In genomic region chr13:97182821-97183220, GRCm38 (mm10) we compare ENCODE assay signal across 28 mouse cellular contexts. TPM values are rescaled to one million over a fixed set of nuclear protein-coding genes. Genes with fewer than 3 reads are reported as not detected.
DNase-seq lines count a peak whose midpoint lies in the region; ATAC-seq and TF ChIP-seq lines count a peak whose summit lies in the region.
"Had no signal": no experiment of that assay in that cellular context is flagged by ENCODE, and none has a peak within 500 bp of the region (broad histone marks: within the 10 kb centered on the region; RNA-seq: fewer than 3 reads in every experiment).

No protein-coding gene starts in this region.

- no peak overlapping the region for H3K9ac ChIP-seq in heart, embryonic 11.5 days (ENCODE audit: low read depth, low read length)
- no peak overlapping the region for H3K9ac ChIP-seq in midbrain, embryonic 11.5 days (ENCODE audit: low read length)
- no peak overlapping the region for H3K9ac ChIP-seq in midbrain, embryonic 15.5 days
- H3K9ac ChIP-seq: embryonic facial prominence, embryonic 13.5 days; embryonic facial prominence, embryonic 15.5 days; forebrain, embryonic 12.5 days had no signal

- H3K9me3 ChIP-seq in heart, embryonic 11.5 days (replicated peaks; ENCODE audit: control insufficient read depth, low read length): no peaks in the 10 kb centered on the region
- no peaks in the 10 kb centered on the region for H3K9me3 ChIP-seq in midbrain, embryonic 11.5 days (ENCODE audit: control insufficient read depth, low read length)
- no peaks in the 10 kb centered on the region for H3K9me3 ChIP-seq in midbrain, embryonic 15.5 days
- H3K9me3 ChIP-seq: embryonic facial prominence, embryonic 13.5 days; embryonic facial prominence, embryonic 15.5 days; forebrain, embryonic 10.5 days; forebrain, embryonic 12.5 days; G1E had no signal

- TF ChIP-seq CTCF in layer of hippocampus, adult 2 months (conservative IDR thresholded peaks at IDR 0.05): no peak

- no peaks in the 10 kb centered on the region for H3K27me3 ChIP-seq in heart, embryonic 11.5 days (ENCODE audit: control insufficient read depth, insufficient read depth, low read length)
- no peaks in the 10 kb centered on the region for H3K27me3 ChIP-seq in midbrain, embryonic 11.5 days (ENCODE audit: control insufficient read depth, insufficient read depth, low read length)
- H3K27me3 ChIP-seq in midbrain, embryonic 15.5 days (replicated peaks): no peaks in the 10 kb centered on the region
- H3K27me3 ChIP-seq: CH12.LX; embryonic facial prominence, embryonic 13.5 days; embryonic facial prominence, embryonic 15.5 days; forebrain, embryonic 12.5 days; Patski had no signal

- peaks cover 6% of the 10 kb centered on the region; the same call in 1 of the 2 replicates for H3K36me3 ChIP-seq in heart, embryonic 11.5 days (ENCODE audit: control insufficient read depth, insufficient read depth, low read length)
- no peaks in the 10 kb centered on the region for H3K36me3 ChIP-seq in midbrain, embryonic 11.5 days (ENCODE audit: control insufficient read depth, insufficient read depth, low read length)
- 0 out of 2 replicates have a peak, but pooled peaks cover under 1% of the 10 kb centered on the region for H3K36me3 ChIP-seq in midbrain, embryonic 15.5 days (replicated peaks)

- H3K4me2 ChIP-seq in heart, embryonic 11.5 days: no peak overlapping the region
- no peak overlapping the region for H3K4me2 ChIP-seq in midbrain, embryonic 11.5 days
- no peak overlapping the region for H3K4me2 ChIP-seq in midbrain, embryonic 15.5 days
- H3K4me2 ChIP-seq: embryonic facial prominence, embryonic 13.5 days; embryonic facial prominence, embryonic 15.5 days; forebrain, embryonic 12.5 days had no signal

- no peak overlapping the region for H3K4me3 ChIP-seq in heart, embryonic 11.5 days (ENCODE audit: low read depth, low read length)
- H3K4me3 ChIP-seq in layer of hippocampus, adult 2 months: no peak overlapping the region
- no peak overlapping the region for H3K4me3 ChIP-seq in midbrain, embryonic 11.5 days (ENCODE audit: low read depth, low read length)
- H3K4me3 ChIP-seq in midbrain, embryonic 15.5 days: no peak overlapping the region
- H3K4me3 ChIP-seq: embryonic facial prominence, embryonic 13.5 days; embryonic facial prominence, embryonic 15.5 days; erythroblast, embryonic 14.5 days; forebrain, embryonic 10.5 days; forebrain, embryonic 12.5 days had no signal

- ATAC-seq in heart, embryonic 11.5 days (replicated peaks; ENCODE audit: insufficient number of reproducible peaks, low FRiP score, low TSS enrichment): no peak
- no peak for ATAC-seq in midbrain, embryonic 11.5 days (ENCODE audit: low FRiP score)
- ATAC-seq in midbrain, embryonic 15.5 days (replicated peaks): no peak
- ATAC-seq: activated CD4-positive, CD25-positive, alpha-beta regulatory T cell, adult 4 months; CD4-positive, CD25-positive, alpha-beta regulatory T cell, adult 4 months; forebrain, embryonic 14.5 days; forebrain, embryonic 16.5 days; Patski had no signal

- WGBS in heart, embryonic 11.5 days (ENCODE audit: insufficient replicate concordance): 76% methylated on average over 4 of the region's 4 CpGs
- WGBS in midbrain, embryonic 11.5 days: 78% methylated on average over 4 of the region's 4 CpGs
- 72% methylated on average over 4 of the region's 4 CpGs for WGBS in midbrain, embryonic 15.5 days

- peak; percentile 59 to 65 for DNase-seq in cerebellum, postnatal 10 days
- DNase-seq in cerebellum, adult 9-10 months: no peak
- DNase-seq in heart, adult 11 months: peak; percentile 78
- no peak for DNase-seq in layer of hippocampus, adult 2 months (ENCODE audit: low spot score in 2 of 2)
- DNase-seq in layer of hippocampus, postnatal 36 days: no peak
- DNase-seq in midbrain, embryonic 11.5 days (ENCODE audit: low spot score, missing footprints): peak; percentile 12
- DNase-seq: adrenal gland, adult 8-10 months; adrenal gland, postnatal 14 days; adrenal gland, postnatal 36 days; B cell, adult 2 months; cerebellum, adult 11 months; cerebellum, adult 18-20 months; cerebellum, adult 8-10 months; embryo, embryonic 11 days had no signal

- H3K27ac ChIP-seq in heart, embryonic 11.5 days (ENCODE audit: low read depth, low read length): no peak overlapping the region
- peak overlapping the region; percentile 18; the same call in 1 of the 2 replicates for H3K27ac ChIP-seq in layer of hippocampus, adult 2 months
- H3K27ac ChIP-seq in midbrain, embryonic 11.5 days (ENCODE audit: low read depth, low read length): no peak overlapping the region
- no peak overlapping the region for H3K27ac ChIP-seq in midbrain, embryonic 15.5 days
- H3K27ac ChIP-seq: embryonic facial prominence, embryonic 13.5 days; embryonic facial prominence, embryonic 15.5 days; forebrain, embryonic 10.5 days; forebrain, embryonic 12.5 days had no signal

- H3K4me1 ChIP-seq in heart, embryonic 11.5 days (ENCODE audit: control insufficient read depth, insufficient read depth, low read length): 0 out of 2 replicates have a peak, but pooled peaks cover 6% of the 10 kb centered on the region
- no peaks in the 10 kb centered on the region for H3K4me1 ChIP-seq in midbrain, embryonic 11.5 days (ENCODE audit: control insufficient read depth, insufficient read depth, low read length)
- H3K4me1 ChIP-seq in midbrain, embryonic 15.5 days: no peaks in the 10 kb centered on the region
- H3K4me1 ChIP-seq: embryonic facial prominence, embryonic 13.5 days; embryonic facial prominence, embryonic 15.5 days; forebrain, embryonic 10.5 days had no signal

RNA-seq across cellular contexts. Expression of gene Hexb, which starts 15.3 kb away (rescaled TPM):
- 31.5 and 32.3 TPM in 2 replicates for polyA plus RNA-seq in heart, embryonic 11.5 days (2014; fragmentation: Nextera tagmentation; extraction: Ambion mirVana)
- 100 to 1,000 TPM; 118 to 124 TPM for total RNA-seq in layer of hippocampus, adult 2 months (2021)
- total RNA-seq in layer of hippocampus, postnatal 36 days (2021): 100 to 1,000 TPM; 117 to 122 TPM
- polyA plus RNA-seq in midbrain, embryonic 11.5 days (2014; fragmentation: Nextera tagmentation; extraction: Ambion mirVana): 25.8 and 26.1 TPM in 2 replicates
- 35.8 and 43.1 TPM in 2 replicates for polyA plus RNA-seq in midbrain, embryonic 15.5 days (2015; fragmentation: Nextera tagmentation; extraction: Ambion mirVana)

RNA-seq across cellular contexts. Expression of gene Gfm2, which starts 45.1 kb away (rescaled TPM):
- 30.3 and 37.0 TPM in 2 replicates for polyA plus RNA-seq in heart, embryonic 11.5 days (2014; fragmentation: Nextera tagmentation; extraction: Ambion mirVana)
- 10 to 100 TPM; 30.0 to 31.2 TPM for total RNA-seq in layer of hippocampus, adult 2 months (2021)
- 10 to 100 TPM; 27.3 to 30.4 TPM for total RNA-seq in layer of hippocampus, postnatal 36 days (2021)
- polyA plus RNA-seq in midbrain, embryonic 11.5 days (2014; fragmentation: Nextera tagmentation; extraction: Ambion mirVana): 32.8 and 36.6 TPM in 2 replicates
- polyA plus RNA-seq in midbrain, embryonic 15.5 days (2015; fragmentation: Nextera tagmentation; extraction: Ambion mirVana): 31.4 and 36.4 TPM in 2 replicates

RNA-seq across cellular contexts. Expression of gene Nsa2, which starts 45.1 kb away (rescaled TPM):
- polyA plus RNA-seq in heart, embryonic 11.5 days (2014; fragmentation: Nextera tagmentation; extraction: Ambion mirVana): 56.5 and 64.5 TPM in 2 replicates
- total RNA-seq in layer of hippocampus, adult 2 months (2021): 10 to 100 TPM; 51.3 to 52.3 TPM
- total RNA-seq in layer of hippocampus, postnatal 36 days (2021): 10 to 100 TPM; 44.5 to 49.0 TPM
- polyA plus RNA-seq in midbrain, embryonic 11.5 days (2014; fragmentation: Nextera tagmentation; extraction: Ambion mirVana): 64.7 and 69.8 TPM in 2 replicates
- polyA plus RNA-seq in midbrain, embryonic 15.5 days (2015; fragmentation: Nextera tagmentation; extraction: Ambion mirVana): 33.0 and 35.2 TPM in 2 replicates

RNA-seq across cellular contexts. Expression of gene Enc1, which starts 58.1 kb away (rescaled TPM):
- 5.4 and 6.3 TPM in 2 replicates for polyA plus RNA-seq in heart, embryonic 11.5 days (2014; fragmentation: Nextera tagmentation; extraction: Ambion mirVana)
- 100 to 1,000 TPM; 744 to 746 TPM for total RNA-seq in layer of hippocampus, adult 2 months (2021)
- total RNA-seq in layer of hippocampus, postnatal 36 days (2021): 100 to 1,000 TPM; 689 to 742 TPM
- polyA plus RNA-seq in midbrain, embryonic 11.5 days (2014; fragmentation: Nextera tagmentation; extraction: Ambion mirVana): 18.4 and 19.8 TPM in 2 replicates
- polyA plus RNA-seq in midbrain, embryonic 15.5 days (2015; fragmentation: Nextera tagmentation; extraction: Ambion mirVana): 76.1 and 81.9 TPM in 2 replicates

Comparison
In these comparisons a context has a peak if more than half of its experiments do, and no peak if none do; other contexts are left out.
1. DNase-seq: peak in cerebellum, postnatal 10 days (2 of 2), heart, adult 11 months (single experiment) and midbrain, embryonic 11.5 days (single experiment); none in cerebellum, adult 9-10 months (single experiment), layer of hippocampus, adult 2 months (0 of 2) and layer of hippocampus, postnatal 36 days (0 of 2).